Mouse (Mus musculus) C2C12 (cell line): ENCODE results near the gene Mgat4d.

Experiments used
- CTCF ChIP-seq: IDR thresholded peaks from one replicate; pipeline ENCODE4 v1.5.1; 2011; ENCODE audit not compliant: control insufficient read depth, insufficient read depth, insufficient read length
- FOSL1 ChIP-seq: IDR thresholded peaks from one replicate; pipeline ENCODE4 v1.8.0; 2011; ENCODE audit warnings: mild to moderate bottlenecking, low read length; ENCODE audit not compliant: poor library complexity, insufficient read depth, severe bottlenecking
- MAX ChIP-seq: IDR thresholded peaks from one replicate; pipeline ENCODE4 v1.6.1; 2011; ENCODE audit warnings: mild to moderate bottlenecking, control low read depth

DNA sequence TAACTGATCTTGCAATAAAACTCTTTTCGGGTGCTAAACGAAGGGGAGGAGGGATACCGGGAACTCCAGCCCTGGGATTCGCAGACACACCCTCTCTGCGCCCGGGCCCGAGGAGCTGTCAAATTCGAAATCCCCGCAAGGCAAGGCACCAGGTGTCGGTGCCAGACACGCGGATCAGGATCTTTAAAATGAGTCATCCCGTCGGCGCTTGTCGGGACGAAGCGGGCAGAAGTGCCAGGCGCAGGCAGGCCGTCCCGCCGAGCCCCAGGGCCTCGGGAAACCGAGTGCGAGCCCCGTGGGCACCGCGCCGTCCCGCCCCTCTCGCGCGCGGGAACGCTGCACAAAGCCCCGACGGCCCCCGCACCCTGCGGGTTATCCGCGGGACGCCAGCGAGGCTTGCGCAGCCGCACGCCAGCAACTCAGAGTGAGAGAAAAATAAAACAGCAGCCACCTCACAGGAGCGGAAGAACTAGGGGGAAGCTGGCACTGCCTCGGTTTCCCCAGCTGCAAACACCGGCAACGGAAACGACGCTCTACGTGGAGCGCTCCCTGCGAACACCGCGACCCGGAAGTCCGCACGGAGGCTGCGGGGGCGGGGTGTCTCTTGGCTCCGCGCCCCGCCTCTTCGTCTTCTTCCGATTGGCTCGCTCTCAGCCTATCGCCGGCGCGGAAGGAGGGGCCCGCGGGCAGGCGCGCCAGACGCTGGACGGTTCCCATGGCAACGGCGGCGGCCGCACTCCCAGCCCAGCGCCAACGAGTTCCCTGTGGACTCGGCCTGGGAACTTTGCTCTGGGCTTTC is 16.2 kb upstream of the Mgat4d start, which contains the start of gene Elmod2:
- TF ChIP-seq CTCF (no peak), MAX (no peak), FOSL1 (no peak)
